Mouse (Mus musculus) thymus, postnatal 14 days (tissue): ENCODE results near the gene Rp2.
"Not testable (repeated sequence)": the region's sequence is repeated elsewhere in the genome, so short reads cannot be mapped to it uniquely, and the experiment has no call there.

ENCODE experiments used
- DNase-seq: peaks from one replicate; pipeline ENCODE4 v3.0.0; 2021

The Rp2 gene

DNA sequence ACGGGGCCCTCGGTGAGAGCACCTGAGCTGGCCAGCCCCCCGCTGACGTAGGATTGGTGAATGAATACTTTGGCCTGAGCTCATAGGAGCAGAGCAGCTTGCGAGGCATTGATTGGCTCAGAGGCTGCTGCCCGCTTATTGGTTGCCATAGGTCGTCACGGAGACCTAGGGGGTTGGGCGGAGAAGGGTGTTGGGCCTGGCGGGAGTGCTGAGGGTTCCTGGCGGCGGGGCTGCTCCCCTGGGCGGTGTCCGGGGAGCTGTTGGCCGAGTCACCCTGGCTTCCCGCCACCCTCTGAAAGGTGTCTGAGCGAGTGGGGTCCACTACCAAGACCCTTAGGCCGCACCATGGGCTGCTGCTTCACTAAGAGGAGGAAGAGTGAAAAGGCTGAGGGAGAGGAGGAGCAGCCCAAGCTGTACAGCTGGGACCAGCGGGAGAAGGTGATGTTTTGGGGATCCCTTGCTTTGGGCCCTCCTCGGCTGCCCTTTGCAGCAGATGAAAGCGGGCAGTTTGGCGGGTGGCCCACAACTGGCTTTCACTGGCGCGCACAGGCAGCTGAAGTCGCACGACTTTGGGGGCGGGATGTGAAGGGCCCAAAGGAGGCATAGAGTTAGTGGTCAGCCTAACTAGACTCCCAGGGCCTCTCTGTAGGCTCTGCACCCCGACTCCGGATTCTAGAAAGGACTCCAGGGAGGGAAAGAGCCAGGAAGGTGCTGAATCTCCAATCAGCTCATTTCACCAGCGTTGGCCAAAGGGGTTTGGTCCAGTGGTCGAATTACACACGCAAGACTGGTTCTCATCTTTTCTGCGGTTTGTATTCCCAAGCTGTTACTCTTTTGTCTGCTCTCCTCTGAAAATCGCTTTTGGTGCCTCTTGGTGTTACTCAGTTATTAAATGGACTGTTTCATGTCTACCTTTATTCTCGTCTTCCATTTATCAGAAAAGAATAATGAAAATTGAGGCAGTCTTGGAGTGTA lies at the start of gene Rp2:
Gene Rp2 (plus strand): TSS at position 91 of the 975 bp plus-strand sequence.
- DNase-seq, result peak; percentile 85

DNA sequence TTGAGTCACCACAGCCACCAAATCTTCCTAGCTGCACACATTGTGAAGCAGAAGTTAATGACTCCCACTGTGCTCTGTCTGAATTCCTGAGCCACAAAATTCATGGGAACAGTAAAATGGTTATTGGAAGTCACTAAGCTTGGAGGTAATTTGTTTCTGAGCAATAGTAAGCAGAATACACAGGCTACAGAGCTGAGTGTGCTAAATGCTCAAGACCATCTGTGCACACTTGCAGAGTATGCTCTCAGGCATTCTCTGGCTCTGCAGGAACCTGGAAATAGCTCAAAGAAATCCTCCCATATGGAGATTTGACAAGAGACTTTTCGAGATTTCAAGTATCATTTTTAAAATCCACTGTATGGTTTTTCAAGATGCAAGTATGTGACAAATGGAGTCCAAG lies 31.5 kb upstream of the Rp2 start:
- no peak for DNase-seq

DNA sequence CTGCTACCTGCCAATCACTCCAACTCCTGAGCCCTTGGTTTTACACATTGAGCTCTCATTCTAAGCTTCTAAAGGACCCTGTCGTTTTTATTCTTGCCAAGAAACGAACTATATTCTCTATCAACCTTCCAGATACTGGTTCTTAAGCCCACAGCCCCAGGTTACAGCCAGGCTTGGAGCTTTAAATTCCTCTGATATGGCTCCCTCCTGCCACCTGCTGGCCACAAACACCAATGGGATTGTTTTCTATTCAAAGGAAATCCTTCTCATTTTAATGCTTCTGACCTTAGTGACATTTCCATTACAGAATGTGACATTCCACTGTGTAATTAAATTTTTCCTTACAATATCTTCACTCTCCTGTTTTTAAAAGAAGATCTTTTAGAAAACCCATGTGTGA lies 28.6 kb upstream of the Rp2 start:
- peak; percentile 47 for DNase-seq

DNA sequence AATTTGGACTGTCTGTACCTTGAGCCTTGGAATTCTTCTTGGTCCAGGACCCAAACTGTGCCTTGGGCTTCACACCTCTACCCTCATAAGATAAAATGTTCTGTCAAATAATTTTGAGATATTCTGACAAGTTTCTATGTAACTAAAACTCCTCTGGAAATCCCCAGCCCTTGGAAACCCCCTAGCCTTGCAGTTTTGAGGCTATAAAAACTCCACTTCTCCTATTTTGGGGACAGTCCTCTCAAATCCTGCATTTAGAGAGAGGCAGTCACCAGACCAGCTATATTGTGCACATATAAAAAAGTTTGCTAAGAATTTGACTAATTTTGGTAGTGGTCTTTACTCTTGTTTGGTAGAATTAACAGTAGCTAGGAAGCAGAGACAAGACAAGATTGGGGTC lies 19.3 kb upstream of the Rp2 start:
- no peak for DNase-seq

DNA sequence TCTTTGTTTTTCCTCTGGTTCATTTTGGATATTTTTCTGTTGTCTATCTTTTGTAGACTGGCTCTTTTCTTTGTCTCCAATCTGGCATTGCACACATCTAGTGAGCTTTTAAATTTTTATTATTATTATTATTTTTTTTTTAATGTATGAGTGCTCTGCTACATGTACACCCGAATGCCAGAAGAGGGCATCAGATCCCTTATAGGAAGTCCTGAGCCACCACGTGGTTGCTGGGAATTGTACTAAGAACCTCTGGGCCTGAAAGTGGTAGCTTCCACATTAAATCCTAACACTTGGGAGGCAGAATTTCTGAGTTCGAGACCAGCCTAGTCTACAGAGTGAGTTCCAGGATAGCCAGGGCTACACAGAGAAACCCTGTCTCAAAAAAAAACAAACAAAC lies 17.9 kb upstream of the Rp2 start:
- DNase-seq, result no peak

DNA sequence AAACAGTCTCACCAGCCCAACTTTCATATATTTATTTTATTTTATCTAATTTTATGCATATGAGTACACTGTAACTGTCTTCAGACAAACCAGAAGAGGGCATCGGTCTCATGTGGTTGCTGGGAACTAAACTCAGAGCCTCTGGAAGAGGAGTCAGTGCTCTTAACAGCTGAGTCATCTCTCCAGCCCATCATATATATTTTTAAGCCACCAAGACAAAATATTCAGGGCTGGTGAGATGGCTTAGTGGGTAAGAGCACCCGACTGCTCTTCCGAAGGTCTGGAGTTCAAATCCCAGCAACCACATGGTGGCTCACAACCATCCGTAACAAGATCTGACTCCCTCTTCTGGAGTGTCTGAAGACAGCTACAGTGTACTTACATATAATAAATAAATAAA lies 14.0 kb upstream of the Rp2 start:
- not testable (repeated sequence) for DNase-seq

DNA sequence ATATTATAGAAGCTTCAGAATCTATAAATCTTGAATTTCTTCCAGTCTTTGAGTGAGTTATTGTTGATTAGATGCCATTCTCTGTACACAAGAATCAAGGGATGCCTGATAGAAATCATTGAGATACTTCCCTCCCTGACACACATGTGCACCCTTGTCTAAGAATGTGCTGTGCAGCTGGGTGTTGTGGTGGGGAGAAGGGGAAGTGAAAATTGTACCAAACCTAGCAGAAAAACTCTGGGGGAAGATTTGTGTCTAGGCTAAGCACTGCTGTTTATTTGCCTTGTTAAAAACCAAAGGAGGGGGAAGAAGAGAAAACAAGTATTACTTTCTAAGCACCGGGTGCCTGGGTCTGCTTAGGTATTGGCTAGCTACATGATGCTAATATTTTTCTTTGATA lies 9.0 kb upstream of the Rp2 start:
- DNase-seq, result no peak

DNA sequence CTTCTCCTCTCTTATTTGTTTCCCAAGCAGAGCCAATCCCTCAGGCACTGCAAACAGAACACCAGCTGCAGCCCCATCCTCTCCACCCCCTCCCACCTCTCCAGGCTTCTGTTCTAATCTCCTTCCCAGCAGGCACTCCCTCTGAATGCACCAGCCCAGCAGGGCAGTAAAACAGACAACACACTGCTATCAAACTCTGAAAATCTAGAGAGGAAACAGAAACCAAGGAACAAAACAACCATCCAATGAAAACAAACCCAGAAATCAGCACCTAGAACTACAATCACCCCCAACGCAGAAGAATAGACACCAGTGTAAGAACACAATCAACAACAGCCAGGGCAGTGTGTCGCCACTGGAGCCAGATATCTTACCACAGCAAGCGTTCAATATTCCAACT lies 8.0 kb upstream of the Rp2 start:
- no peak for DNase-seq

DNA sequence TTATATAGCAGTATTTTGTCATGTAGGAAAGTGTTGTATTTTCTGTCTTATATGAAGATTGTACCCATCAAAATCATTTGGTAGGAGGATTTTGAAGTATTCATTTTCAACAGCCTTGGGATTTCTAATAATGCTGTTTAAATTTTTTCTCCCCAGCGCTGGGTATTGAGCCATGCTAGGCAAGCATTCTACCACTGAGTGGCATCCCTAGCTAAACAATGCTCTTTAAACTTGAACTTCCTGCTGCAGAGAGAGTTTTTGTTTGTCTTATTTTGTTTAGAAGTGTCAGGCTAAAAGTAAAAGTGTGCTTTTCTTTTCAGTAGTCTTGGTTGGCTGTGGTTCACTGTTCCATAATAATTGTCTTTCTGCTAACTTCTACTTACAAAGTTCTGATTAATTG lies 1.8 kb downstream of the Rp2 start:
- peak; percentile 4 for DNase-seq

DNA sequence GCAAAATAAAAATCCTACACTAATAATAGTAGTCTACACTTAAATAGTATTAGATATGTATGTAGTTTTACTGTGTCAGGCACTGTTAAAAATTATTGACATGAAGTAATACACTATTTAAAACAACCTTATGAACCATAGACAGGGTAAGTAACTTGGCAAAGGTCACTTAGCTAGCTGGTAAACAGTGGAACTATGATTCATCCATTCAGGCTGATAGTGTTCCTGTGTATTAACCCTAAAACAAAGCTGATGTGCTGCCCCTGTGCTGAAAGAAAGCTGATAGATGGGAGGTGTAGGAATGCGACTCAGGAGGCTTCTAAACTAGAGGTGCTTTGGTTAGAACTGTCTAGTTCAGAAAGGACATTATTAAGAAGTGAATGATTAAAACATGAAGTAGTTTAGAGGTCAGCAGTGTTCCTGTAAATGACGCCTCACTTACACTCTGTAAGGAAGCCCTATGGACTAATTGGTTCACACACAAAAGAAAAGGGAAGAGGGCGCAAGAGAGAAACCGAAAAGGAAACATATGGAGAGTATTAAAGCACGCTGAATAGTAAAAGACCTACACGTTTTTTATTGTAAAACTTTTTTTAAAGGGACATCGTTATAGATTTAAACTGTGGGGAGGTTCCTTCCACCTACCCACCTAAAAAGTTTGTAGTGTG lies 15.2 kb downstream of the Rp2 start:
- no peak for DNase-seq

DNA sequence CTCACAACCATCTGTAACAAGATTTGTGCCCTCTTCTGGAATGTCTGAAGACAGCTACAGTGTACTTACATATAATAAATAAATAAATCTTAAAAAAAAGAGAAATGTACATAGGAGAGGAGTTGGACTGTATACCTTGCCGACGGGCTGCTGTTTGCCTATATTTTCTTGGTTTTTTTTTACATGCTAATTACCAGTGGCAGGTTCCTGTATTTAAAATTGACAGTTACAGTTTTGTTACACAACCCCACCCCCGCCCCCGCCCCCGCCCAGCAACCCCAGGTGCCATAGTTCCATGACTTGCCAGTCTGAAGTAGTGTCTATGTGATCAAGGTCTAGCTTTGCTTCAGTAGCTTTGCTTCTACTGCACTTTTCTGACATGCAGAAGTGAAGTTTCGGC lies 18.0 kb downstream of the Rp2 start:
- no peak for DNase-seq

DNA sequence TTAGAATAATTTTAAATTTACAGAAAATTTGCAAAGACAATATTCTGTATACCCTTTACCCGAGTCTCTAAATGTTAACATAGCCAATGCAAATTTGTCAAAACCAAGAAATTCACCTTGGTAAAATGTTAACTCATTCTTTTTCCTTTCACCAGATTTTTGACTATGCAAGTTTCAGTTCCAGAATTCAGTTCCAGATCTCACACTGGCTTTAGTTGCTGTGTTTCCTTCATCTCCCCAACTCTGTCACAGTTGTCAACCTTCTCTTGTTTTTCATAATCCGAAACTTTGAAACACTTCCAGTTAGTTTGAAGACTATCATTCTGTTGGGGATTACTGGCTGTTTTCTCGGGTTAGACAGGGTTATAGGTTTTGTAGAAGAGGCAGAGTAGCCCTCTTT lies 22.7 kb downstream of the Rp2 start:
- DNase-seq, result no peak

DNA sequence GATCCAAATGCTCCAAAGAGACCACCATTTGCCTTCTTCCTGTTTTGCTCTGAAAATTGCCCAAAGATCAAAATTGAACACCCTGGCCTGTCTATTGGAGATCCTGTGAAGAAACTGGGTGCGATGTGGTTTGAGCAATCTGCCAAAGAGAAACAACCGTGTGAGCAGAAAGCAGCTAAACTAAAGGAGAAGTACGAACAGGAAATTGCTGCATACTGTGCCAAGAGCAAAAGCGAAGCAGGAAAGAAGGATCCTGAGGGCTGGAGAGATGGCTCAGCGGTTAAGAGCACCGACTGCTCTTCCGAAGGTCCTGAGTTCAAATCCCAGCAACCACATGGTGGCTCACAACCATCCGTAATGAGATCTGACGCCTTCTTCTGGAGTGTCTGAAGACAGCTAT lies 27.7 kb downstream of the Rp2 start:
- not testable (repeated sequence) for DNase-seq

DNA sequence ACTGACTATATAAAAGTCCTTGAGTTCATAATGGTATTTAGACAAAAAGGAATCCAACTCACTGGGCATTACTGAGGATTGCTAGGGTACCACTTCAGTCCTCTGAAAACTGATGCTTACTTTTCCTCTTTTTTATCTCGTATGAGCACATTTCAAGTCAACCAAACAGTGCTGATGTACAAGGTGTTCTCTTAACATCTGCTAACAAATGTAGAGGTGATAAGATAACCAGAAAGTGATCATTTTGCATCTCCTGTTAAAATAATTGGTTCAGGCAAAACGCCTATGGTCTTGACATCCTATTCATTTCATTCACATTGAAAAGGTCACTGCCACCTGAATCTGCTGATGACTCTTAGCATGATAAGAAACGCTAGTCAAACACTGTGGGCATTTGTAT lies 28.7 kb downstream of the Rp2 start:
- DNase-seq, result no peak

DNA sequence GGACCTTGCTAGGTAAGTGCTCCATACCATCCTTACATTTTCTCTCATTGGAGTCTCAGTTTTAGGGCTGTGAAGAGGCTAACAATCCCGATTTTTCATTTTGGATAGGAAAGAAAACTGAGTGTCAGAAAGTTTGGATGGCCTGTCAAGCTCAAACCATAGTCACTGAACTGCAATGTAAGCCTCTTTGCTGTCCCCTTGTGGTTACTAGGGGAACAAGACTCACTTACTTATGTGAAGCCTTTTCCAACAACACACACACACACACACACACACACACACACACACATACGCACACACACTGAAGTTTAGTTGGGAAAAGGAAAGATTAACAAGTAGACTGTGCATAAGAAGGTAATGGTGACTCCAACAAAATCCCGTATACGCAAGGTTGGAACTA lies 39.8 kb downstream of the Rp2 start:
- DNase-seq, result peak; percentile 22

DNA sequence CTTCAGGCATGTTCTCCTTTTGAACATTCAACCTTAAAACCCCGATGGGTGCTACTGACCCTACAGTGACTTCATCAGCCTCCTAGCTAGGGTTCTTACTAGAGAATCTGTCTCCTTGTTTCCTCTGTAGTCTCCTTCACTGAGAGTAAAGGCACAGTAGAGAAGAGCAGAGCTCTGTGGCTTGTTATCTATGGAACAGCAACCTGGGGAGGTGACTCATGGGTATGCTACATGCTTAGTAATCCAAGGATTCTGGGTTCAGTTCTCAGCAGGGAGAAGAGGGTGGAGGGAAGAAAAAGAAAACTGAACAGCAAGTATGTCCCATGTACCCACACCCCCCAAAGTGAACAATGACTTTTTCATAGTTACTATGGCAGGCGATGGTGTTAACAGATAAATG lies 42.6 kb downstream of the Rp2 start:
- no peak for DNase-seq

DNA sequence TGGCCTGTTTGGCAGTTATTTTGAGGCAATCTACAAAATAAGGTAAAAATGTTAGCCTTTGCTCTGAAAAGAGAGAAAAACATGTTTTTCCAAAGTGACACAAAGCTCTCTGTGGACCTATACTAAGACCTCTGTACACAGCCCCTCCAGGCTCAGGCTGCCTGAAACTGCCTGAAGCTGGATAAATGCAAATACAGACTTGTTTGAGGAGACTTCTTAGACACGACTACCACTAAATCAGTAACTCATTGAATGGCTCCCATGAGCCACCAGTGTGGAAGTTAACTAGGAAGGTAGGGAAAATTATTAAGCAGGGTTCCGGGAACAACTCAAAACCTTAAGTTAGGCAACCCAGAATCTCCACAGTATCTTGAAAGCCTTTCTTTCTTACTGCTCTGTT lies 43.4 kb downstream of the Rp2 start:
- no peak for DNase-seq

DNA sequence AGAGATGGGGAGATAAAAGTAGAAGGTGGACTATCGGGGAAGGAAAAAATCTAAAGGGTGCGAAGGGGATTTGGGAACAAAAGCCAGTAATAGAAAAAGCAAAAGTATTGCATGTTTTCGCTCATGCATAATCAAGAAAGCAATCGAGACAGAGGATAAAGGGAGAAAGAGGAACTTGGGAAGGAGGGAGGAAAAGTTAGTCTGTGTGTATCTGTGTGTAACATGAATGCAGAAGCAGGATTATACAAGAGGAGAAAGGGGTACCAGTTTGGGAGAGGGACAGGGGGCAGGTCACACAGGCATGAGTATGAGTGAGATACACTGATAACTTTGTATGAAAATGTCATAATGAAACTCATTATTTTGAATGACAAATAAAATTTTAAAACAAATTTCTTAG lies 47.1 kb downstream of the Rp2 start:
- no peak for DNase-seq

DNA sequence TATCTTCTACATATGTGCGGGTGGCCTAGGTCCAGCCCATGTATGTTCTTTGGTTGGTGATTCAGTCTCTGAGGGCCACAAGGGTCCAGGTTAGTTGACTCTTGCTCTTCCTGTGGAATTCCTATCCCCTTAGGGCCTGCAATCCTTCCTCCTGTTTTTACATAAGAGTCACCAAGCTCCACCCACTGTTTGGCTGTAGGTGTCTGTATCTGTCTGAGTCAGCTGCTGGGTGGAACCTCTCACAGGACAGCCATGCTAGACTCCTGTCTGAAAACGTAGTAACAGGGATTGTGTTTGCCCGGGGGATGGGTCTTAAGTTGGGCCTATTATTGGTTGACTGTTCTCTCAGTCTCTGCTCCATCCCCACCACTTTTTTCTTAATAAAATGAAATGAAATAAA lies 47.9 kb downstream of the Rp2 start:
- no peak for DNase-seq

DNA sequence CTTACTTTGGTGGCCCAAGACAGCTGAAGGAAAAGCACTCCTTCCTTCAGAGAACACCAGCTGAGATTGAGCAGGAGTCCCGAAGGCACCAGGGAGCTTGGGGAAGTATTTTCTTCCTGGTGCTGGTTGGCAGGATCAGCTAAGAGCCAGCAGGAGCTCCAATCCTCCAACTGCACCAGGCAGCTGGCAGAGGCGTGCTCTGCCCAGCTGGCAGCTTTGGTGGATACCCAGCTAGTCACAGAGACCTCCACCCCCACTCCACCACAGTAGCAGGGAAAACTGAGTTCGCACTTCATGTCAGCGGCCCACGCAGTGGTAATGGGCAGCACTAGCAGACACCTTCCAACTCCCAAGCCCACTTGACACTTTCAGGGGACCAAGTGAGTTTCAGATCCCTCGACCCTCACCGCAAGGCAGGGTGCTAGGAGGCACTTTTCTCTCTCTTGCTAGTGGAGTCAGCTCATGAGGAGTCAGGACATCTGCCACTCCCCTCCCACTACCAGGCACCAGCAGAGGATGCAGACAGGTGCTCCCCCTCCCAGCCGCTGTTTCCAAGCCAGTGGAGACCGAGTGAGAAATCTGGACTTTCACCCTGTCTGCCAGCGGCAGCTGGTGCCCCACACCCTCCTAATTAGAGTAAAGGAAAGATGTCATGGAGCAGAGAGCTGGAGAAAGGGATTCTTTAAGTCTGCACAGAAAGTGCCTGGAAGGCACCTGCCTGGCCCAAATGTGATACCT lies 50.8 kb downstream of the Rp2 start:
- no peak for DNase-seq

DNA sequence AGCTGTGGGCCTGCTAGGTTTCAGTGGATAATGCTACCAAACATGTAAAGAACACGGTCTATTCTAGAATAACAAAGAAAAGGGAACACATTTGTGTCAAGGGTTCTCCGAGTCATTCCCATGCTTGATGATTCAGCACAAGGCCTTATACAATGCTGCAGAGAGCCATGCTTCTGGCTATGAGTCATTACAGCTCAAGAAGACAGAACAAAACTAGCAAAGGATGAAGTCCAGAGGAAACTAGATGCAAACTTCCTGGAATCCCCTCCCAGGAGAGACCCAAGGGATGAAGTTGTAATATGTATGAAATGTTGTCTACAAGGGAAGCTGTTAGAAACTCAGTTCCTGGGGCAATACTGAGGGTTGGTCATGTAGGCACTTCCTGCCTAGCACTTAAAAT lies 54.2 kb downstream of the Rp2 start:
- no peak for DNase-seq

DNA sequence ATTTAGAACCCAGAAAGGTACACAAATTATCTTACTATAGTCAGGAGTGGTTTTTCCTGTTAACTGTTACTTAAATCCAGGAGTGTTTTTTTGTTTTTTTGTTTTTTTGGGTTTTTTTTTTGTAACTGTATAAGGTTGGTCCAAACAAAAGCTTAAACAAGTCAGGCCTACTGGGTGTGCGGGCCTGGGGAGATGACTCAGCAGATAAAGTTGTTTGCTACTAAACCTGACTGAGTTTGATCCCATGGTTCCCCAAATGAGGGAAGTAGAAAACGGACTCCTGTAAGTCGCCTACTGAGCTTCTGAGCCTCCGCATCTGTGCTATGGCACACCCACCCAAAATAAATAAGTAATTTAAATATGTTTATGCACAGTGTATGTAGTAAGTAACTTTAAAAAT lies 55.3 kb downstream of the Rp2 start:
- DNase-seq, result no peak

DNA sequence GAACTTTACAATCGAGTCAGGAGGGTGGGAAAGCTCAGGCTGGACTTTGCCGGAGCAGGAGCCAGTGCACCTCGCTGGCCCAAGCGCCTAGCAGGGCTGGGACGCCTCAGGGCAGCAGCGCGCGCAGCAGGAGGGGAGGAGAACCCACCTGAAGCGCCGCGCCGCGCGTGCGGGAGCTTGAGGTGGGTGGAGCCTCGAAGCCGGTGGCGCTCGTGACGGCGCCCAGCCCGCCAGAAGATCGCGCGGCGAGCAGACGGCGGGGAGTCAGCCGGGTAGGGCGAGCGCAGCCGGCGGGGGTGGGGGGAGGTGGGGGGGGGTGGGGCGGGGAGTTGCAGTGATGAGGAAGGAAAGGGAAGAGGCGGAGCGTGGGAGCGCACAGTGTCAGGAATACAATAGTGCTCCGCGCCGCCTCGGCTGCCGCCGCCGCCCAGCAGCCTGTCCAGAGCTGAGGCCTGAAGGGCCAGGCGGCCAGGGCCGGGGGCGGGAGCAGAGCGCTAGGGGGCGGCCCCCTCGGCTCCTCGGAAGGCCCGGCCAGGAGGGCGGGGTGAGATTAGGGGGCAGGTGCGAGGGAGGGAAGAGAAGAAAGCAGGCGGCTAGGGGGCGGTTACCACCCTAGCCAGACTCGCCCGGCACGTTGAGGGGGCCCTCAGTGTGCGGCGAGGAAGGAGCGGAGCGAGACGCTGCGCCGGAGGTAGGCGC lies 61.0 kb downstream of the Rp2 start, which contains the start of gene Jade3:
Gene Jade3 (plus strand): TSS at position 549 of the 699 bp plus-strand sequence.
- peak; percentile 86 for DNase-seq
